Mouse (Mus musculus) MEL (cell line): ENCODE measurements at regions not wholly inside any gene's neighbourhood (a gene's known extent, or its start where the extent isn't known, plus 50 kb on each side); places are given as distances from the start of the nearest gene placed in this dataset.

Experiments
- DNase-seq: peaks from one replicate; pipeline ENCODE4 v3.0.0; 2011; ENCODE audit warnings: low read depth, low spot score
- H3K27ac ChIP-seq: 2 replicates; pipeline ENCODE4 v1.5.1; 2012; ENCODE audit warnings: low read depth, mild to moderate bottlenecking, control low read depth, low read length, moderate library complexity; ENCODE audit not compliant: control insufficient read depth
- H3K27me3 ChIP-seq, 2 experiments: fragments of 150-350 bp in 1 of 2; sonication (generic) in 1 of 2; 2 replicates each; pipeline ENCODE4 v1.6.1; 2012; ENCODE audit warnings: low read length in 2 of 2, mild to moderate bottlenecking in 2 of 2, improper control_type of control experiment in 1 of 2, moderate library complexity in 1 of 2; ENCODE audit not compliant: insufficient read depth in 2 of 2, control insufficient read depth in 1 of 2
- H3K36me3 ChIP-seq, 2 experiments: 2 replicates each; pipeline ENCODE4 v1.6.1; 2012 to 2014; ENCODE audit warnings: low read length in 2 of 2, improper control_type of control experiment in 1 of 2, inconsistent platforms in 1 of 2, mild to moderate bottlenecking in 1 of 2; ENCODE audit not compliant: insufficient read depth in 2 of 2, control insufficient read depth in 1 of 2
- H3K4me1 ChIP-seq, 2 experiments: fragments of 150-350 bp in 1 of 2; sonication (generic) in 1 of 2; 2 replicates each; pipeline ENCODE4 v1.6.1; 2012; ENCODE audit warnings: low read length in 2 of 2, improper control_type of control experiment in 1 of 2, mild to moderate bottlenecking in 1 of 2; ENCODE audit not compliant: insufficient read depth in 2 of 2, control insufficient read depth in 1 of 2
- H3K4me3 ChIP-seq, 2 experiments: fragments of 150-350 bp in 1 of 2; sonication (generic) in 1 of 2; 2 replicates each; pipeline ENCODE4 v1.5.1; 2012; ENCODE audit warnings: low read depth in 2 of 2, low read length in 2 of 2, mild to moderate bottlenecking in 2 of 2, moderate library complexity in 2 of 2, control low read depth in 1 of 2, improper control_type of control experiment in 1 of 2; ENCODE audit not compliant: control insufficient read depth in 1 of 2, insufficient read depth in 1 of 2
- H3K79me2 ChIP-seq: 2 replicates; pipeline ENCODE4 v1.6.1; 2012; ENCODE audit warnings: mild to moderate bottlenecking, low read length, moderate library complexity; ENCODE audit not compliant: control insufficient read depth, poor library complexity, insufficient read depth
- H3K9ac ChIP-seq: 2 replicates; pipeline ENCODE4 v1.6.1; 2012; ENCODE audit warnings: low read depth, mild to moderate bottlenecking, control low read depth, low read length, moderate library complexity; ENCODE audit not compliant: control insufficient read depth, poor library complexity, severe bottlenecking
- H3K9me3 ChIP-seq: fragments of 150-350 bp; sonication (generic); replicated peaks from 2 replicates; pipeline ENCODE4 v1.6.1; 2012; ENCODE audit warnings: mild to moderate bottlenecking, low read length, improper control_type of control experiment, moderate library complexity; ENCODE audit not compliant: insufficient read depth
- BHLHE40 ChIP-seq: IDR thresholded peaks from 2 replicates; pipeline ENCODE4 v1.6.1; 2012; ENCODE audit warnings: low read depth, mild to moderate bottlenecking, inconsistent platforms, low read length, improper control_type of control experiment, borderline replicate concordance
- CHD1 ChIP-seq: IDR thresholded peaks from 2 replicates; pipeline ENCODE4 v1.6.1; 2012; ENCODE audit warnings: low read depth, mild to moderate bottlenecking, inconsistent platforms, low read length, improper control_type of control experiment
- CHD2 ChIP-seq: IDR thresholded peaks from 2 replicates; pipeline ENCODE4 v1.6.1; 2011; ENCODE audit warnings: low read length, improper control_type of control experiment
- CTCF ChIP-seq, 3 experiments: IDR thresholded peaks in 2 of 3; conservative IDR thresholded peaks in 1 of 3; 2 replicates each; pipeline ENCODE4 v1.5.1; 2011 to 2012; ENCODE audit warnings: low read length in 3 of 3, low read depth in 2 of 3, mild to moderate bottlenecking in 2 of 3, improper control_type of control experiment in 1 of 3, inconsistent platforms in 1 of 3, mixed read lengths in 1 of 3, moderate library complexity in 1 of 3; ENCODE audit not compliant: control insufficient read depth in 1 of 3, insufficient read depth in 1 of 3, poor library complexity in 1 of 3, severe bottlenecking in 1 of 3
- E2F4 ChIP-seq: IDR thresholded peaks from 2 replicates; pipeline ENCODE4 v1.6.1; 2011; ENCODE audit warnings: low read depth, low read length, improper control_type of control experiment, borderline replicate concordance
- ELF1 ChIP-seq: IDR thresholded peaks from 2 replicates; pipeline ENCODE4 v1.6.1; 2014; ENCODE audit warnings: low read depth, mild to moderate bottlenecking, inconsistent platforms, low read length, improper control_type of control experiment, moderate library complexity
- EP300 ChIP-seq, 2 experiments: IDR thresholded peaks; 2 replicates each; pipeline ENCODE4 v1.6.1; 2011; ENCODE audit warnings: improper control_type of control experiment in 2 of 2, low read length in 2 of 2, low read depth in 1 of 2, mild to moderate bottlenecking in 1 of 2
- GATA1 ChIP-seq: IDR thresholded peaks from 2 replicates; pipeline ENCODE4 v1.6.1; 2011; ENCODE audit warnings: low read depth, low read length, improper control_type of control experiment
- MAFK ChIP-seq: IDR thresholded peaks from 2 replicates; pipeline ENCODE4 v1.6.1; 2011; ENCODE audit warnings: low read depth, mild to moderate bottlenecking, low read length, improper control_type of control experiment, borderline replicate concordance
- MAX ChIP-seq: IDR thresholded peaks from 2 replicates; pipeline ENCODE4 v1.6.1; 2011; ENCODE audit warnings: low read length, improper control_type of control experiment
- MAZ ChIP-seq: IDR thresholded peaks from 2 replicates; pipeline ENCODE4 v1.6.1; 2012; ENCODE audit warnings: low read depth, mild to moderate bottlenecking, inconsistent platforms, low read length, improper control_type of control experiment
- MYB ChIP-seq: IDR thresholded peaks from 2 replicates; pipeline ENCODE4 v1.6.1; 2011; ENCODE audit warnings: mild to moderate bottlenecking, low read depth, low read length, improper control_type of control experiment
- NELFE ChIP-seq: IDR thresholded peaks from 2 replicates; pipeline ENCODE4 v1.6.1; 2011; ENCODE audit warnings: low read depth, low read length, improper control_type of control experiment
- POLR2A ChIP-seq, 2 experiments: IDR thresholded peaks; 2 replicates each; pipeline ENCODE4 v1.6.1; 2011 to 2012; ENCODE audit warnings: low read length in 2 of 2, mild to moderate bottlenecking in 2 of 2, control low read depth in 1 of 2, improper control_type of control experiment in 1 of 2, low read depth in 1 of 2, moderate library complexity in 1 of 2; ENCODE audit not compliant: control insufficient read depth in 1 of 2, insufficient read depth in 1 of 2, poor library complexity in 1 of 2
- POLR2AphosphoS2 ChIP-seq: IDR thresholded peaks from 2 replicates; pipeline ENCODE4 v1.6.1; 2011; ENCODE audit warnings: low read length, improper control_type of control experiment
- POLR2AphosphoS5 ChIP-seq: IDR thresholded peaks from 2 replicates; pipeline ENCODE4 v1.6.1; 2012; ENCODE audit warnings: low read depth, borderline replicate concordance, mild to moderate bottlenecking, inconsistent platforms, low read length, moderate library complexity, mixed read lengths
- SMC3 ChIP-seq: IDR thresholded peaks from 2 replicates; pipeline ENCODE4 v1.6.1; 2011; ENCODE audit warnings: low read depth, low read length, improper control_type of control experiment
- TAL1 ChIP-seq: IDR thresholded peaks from 2 replicates; pipeline ENCODE4 v1.6.1; 2012; ENCODE audit warnings: mild to moderate bottlenecking, inconsistent platforms, low read length, moderate library complexity, mixed read lengths
- USF1 ChIP-seq: IDR thresholded peaks from 2 replicates; pipeline ENCODE4 v1.6.1; 2014; ENCODE audit warnings: low read depth, mild to moderate bottlenecking, inconsistent platforms, low read length, improper control_type of control experiment, moderate library complexity
- USF2 ChIP-seq, 2 experiments: IDR thresholded peaks; 2 replicates each; pipeline ENCODE4 v1.6.1; 2011 to 2012; ENCODE audit warnings: improper control_type of control experiment in 2 of 2, low read length in 2 of 2, borderline replicate concordance in 1 of 2, inconsistent platforms in 1 of 2, low read depth in 1 of 2, mild to moderate bottlenecking in 1 of 2; ENCODE audit not compliant: insufficient read depth in 1 of 2
- ZC3H11A ChIP-seq: IDR thresholded peaks from 2 replicates; pipeline ENCODE4 v1.6.1; 2012; ENCODE audit warnings: low read depth, mild to moderate bottlenecking, inconsistent platforms, low read length, improper control_type of control experiment

- no peak for TF ChIP-seq USF2 (IDR thresholded peaks at IDR 0.05; ENCODE audit: borderline replicate concordance in 1 of 2, insufficient read depth in 1 of 2, low read depth in 1 of 2, low read length in 2 of 2)
- TF ChIP-seq EP300 (IDR thresholded peaks at IDR 0.05; ENCODE audit: low read depth in 1 of 2, low read length in 2 of 2) = no peak
- Histone ChIP-seq H3K36me3 (no peaks in the 10 kb centered on the region), H3K27me3 (no peaks in the 10 kb centered on the region), H3K4me1 (no peaks in the 10 kb centered on the region), H3K9me3 (no peaks in the 10 kb centered on the region), H3K79me2 (no peaks in the 10 kb centered on the region), H3K4me3 (no peak overlapping the region), H3K9ac (no peak overlapping the region), H3K27ac (no peak overlapping the region)
- DNase-seq = no peak
Measured at GRCm38 (mm10) chr8:26447886-26448640, 328.7 kb downstream of the Gm45692 start.

DNA sequence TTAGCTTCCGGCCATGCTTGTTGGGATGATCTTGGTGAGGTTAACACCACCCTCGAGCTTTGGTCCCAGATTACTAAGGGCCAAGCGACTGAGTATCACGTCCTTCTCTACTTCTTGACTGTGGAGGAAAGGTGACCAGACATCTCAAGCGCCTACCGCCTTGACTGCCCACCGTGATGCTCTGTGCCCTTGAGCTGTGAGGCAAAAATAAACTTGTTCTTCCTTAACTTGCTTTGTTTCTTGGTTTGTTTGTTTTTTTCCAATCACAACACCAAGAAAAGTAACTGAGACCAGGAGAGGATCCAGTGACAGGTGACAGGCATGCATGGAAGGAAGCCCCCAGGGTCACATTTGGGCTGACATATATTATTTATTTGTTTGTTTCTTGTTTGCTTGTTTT is 330.0 kb downstream of the Gm45692 start:
- Histone ChIP-seq H3K27ac (no peak overlapping the region), H3K9ac (no peak overlapping the region), H3K9me3 (no peaks in the 10 kb centered on the region), H3K27me3 (no peaks in the 10 kb centered on the region), H3K79me2 (no peaks in the 10 kb centered on the region), H3K36me3 (no peaks in the 10 kb centered on the region), H3K4me3 (no peak overlapping the region), H3K4me1 (no peaks in the 10 kb centered on the region)
- TF ChIP-seq MYB (no peak), NELFE (no peak), MAFK (no peak), MAZ (no peak), TAL1 (no peak), CHD2 (no peak), GATA1 (no peak)
- DNase-seq = no peak

DNA sequence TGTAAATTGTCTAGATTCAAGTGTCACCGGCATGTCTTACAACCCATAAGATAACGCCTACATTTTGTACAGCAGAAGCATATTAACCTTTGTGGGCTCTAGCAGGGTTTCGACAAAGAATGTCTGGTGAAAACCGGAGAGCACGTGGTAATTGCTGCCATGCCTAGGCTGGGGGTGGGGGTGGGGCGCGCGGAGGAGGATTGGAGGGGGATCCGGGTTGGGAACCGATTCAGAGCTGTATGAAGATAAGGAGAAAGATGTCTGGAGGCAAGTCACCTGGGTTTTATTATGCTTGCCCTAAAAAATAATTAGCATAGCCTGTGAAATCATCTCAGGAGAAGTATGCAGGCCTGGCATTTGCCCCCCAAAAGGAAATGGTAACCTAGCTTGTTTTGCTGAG is 331.2 kb downstream of the Gm45692 start:
- no peaks in the 10 kb centered on the region for H3K9me3 ChIP-seq
- no peaks in the 10 kb centered on the region for H3K79me2 ChIP-seq
- H3K4me3 ChIP-seq = no peak overlapping the region
- no peak for TF ChIP-seq POLR2AphosphoS2
- no peak for TF ChIP-seq CHD2
- TF ChIP-seq POLR2AphosphoS5 = no peak
- TF ChIP-seq MAFK = no peak
- TF ChIP-seq EP300 (IDR thresholded peaks at IDR 0.05; ENCODE audit: low read depth in 1 of 2, low read length in 2 of 2) = no peak
- no peak for TF ChIP-seq SMC3
- no peak for TF ChIP-seq USF1
- no peak for TF ChIP-seq MAX
- no peak for TF ChIP-seq ELF1
- no peak for TF ChIP-seq ZC3H11A
- no peak for TF ChIP-seq BHLHE40
- TF ChIP-seq CHD1 = no peak
- no peak for TF ChIP-seq E2F4
- no peak for TF ChIP-seq POLR2A (IDR thresholded peaks at IDR 0.05; ENCODE audit: control insufficient read depth in 1 of 2, insufficient read depth in 1 of 2, low read depth in 1 of 2, low read length in 2 of 2, poor library complexity in 1 of 2)
- TF ChIP-seq CTCF (IDR thresholded peaks at IDR 0.05 in 2 of 3, conservative IDR thresholded peaks at IDR 0.05 in 1 of 3; ENCODE audit: control insufficient read depth in 1 of 3, insufficient read depth in 1 of 3, low read depth in 2 of 3, low read length in 3 of 3, poor library complexity in 1 of 3, severe bottlenecking in 1 of 3) = no peak
- TF ChIP-seq, all 39 proteins: peak for 0
- H3K27me3 ChIP-seq = no peaks in the 10 kb centered on the region
- H3K27ac ChIP-seq = no peak overlapping the region
- H3K4me1 ChIP-seq = no peaks in the 10 kb centered on the region
- no peaks in the 10 kb centered on the region for H3K36me3 ChIP-seq
- H3K9ac ChIP-seq = no peak overlapping the region
- DNase-seq = no peak
